21 mouse cellular contexts compared by ENCODE assay signal in the genomic region with DNA sequence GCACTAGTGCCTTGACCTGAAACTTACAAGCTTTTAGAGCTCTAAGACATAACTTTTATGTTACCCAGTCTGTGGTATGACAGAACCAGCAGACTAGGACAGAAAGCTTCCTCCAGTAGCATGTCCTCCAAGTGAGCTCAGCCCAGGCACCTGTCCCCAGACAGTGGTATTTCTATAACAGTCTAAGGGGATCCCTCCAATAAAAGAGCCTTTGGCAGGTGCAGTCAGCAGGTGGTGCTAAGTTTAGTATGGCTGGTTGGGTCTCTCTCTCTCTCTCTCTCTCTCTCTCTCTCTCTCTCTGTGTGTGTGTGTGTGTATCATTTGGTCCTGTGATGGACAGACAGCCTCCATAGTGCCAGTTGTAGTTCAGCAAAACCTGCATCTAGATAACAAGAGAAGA.
"Had no signal": no experiment of that assay in that cellular context is flagged by ENCODE, and none has a peak within 500 bp of the region (broad histone marks: within the 10 kb centered on the region; RNA-seq: fewer than 3 reads in every experiment).

No protein-coding gene starts in this region.

- H3K4me3 ChIP-seq: lung, embryonic 15.5 days; midbrain, embryonic 13.5 days; midbrain, embryonic 15.5 days; neural tube, embryonic 13.5 days; neural tube, embryonic 15.5 days; stomach, embryonic 15.5 days had no signal

- H3K27ac ChIP-seq: lung, embryonic 15.5 days; macrophage; midbrain, embryonic 13.5 days; midbrain, embryonic 15.5 days; neural tube, embryonic 13.5 days; neural tube, embryonic 15.5 days; stomach, embryonic 15.5 days; stomach, postnatal 0 days had no signal

- H3K27me3 ChIP-seq: lung, embryonic 15.5 days; megakaryocyte, embryonic 14.5 days; midbrain, embryonic 13.5 days; midbrain, embryonic 15.5 days; neural tube, embryonic 13.5 days; neural tube, embryonic 15.5 days; stomach, embryonic 15.5 days had no signal

- DNase-seq: liver, postnatal 0 days; lung, adult 2 months; lung, postnatal 14 days; lung, postnatal 36 days; retina, postnatal 1 day; right cerebral cortex, adult 18-20 months; right cerebral cortex, postnatal 25 days; right cerebral cortex, postnatal 4 days; thymus, adult 2 months; thymus, postnatal 25 days; thymus, postnatal 4 days had no signal

- H3K36me3 ChIP-seq: lung, embryonic 15.5 days; midbrain, embryonic 13.5 days; midbrain, embryonic 15.5 days; neural tube, embryonic 13.5 days; neural tube, embryonic 15.5 days; stomach, embryonic 15.5 days had no signal

- H3K4me2 ChIP-seq: lung, embryonic 15.5 days; midbrain, embryonic 11.5 days; midbrain, embryonic 13.5 days; midbrain, embryonic 15.5 days; neural tube, embryonic 13.5 days; neural tube, embryonic 15.5 days; stomach, embryonic 15.5 days had no signal
